In the genomic region with DNA sequence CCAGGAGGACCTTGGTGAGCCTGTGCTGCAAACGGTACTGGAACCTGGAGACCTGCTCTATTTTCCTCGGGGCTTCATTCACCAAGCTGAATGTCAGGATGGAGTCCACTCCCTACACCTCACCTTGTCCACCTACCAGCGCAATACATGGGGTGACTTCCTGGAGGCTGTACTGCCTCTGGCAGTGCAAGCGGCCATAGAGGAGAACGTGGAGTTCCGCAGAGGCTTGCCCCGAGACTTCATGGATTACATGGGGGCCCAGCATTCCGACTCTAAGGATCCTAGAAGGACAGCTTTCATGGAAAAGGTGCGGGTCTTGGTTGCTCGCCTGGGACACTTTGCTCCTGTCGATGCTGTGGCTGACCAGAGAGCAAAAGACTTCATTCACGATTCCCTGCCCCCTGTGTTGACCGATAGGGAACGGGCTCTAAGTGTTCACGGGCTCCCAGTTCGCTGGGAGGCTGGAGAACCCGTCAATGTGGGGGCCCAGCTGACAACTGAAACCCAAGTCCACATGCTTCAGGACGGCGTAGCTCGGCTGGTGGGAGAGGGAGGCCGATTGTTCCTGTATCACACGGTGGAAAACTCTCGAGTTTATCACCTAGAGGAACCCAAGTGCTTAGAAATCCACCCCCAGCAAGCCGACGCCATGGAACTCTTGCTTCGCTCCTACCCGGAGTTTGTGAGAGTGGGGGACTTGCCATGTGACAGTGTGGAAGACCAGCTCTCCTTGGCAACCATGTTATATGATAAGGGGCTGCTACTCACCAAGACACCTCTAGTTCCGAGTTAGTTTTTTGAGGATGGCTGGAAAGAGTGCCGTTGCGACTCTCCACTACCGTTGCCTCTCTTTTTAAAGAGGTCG, we compare ENCODE assay signal across 8 mouse cellular contexts. TPM values are rescaled to one million over a fixed set of nuclear protein-coding genes. Genes with fewer than 3 reads are reported as not detected.
DNase-seq lines count a peak whose midpoint lies in the region; ATAC-seq and TF ChIP-seq lines count a peak whose summit lies in the region.
"Had no signal": no experiment of that assay in that cellular context is flagged by ENCODE, and none has a peak within 500 bp of the region (broad histone marks: within the 10 kb centered on the region; RNA-seq: fewer than 3 reads in every experiment).

No protein-coding gene starts in this region.

- H3K4me1 ChIP-seq in CH12.LX (ENCODE audit: control insufficient read depth in 1 of 2, insufficient read depth in 2 of 2): peaks cover 7 to 37% of the 10 kb centered on the region in 2 experiments
- H3K4me1 ChIP-seq in heart, embryonic 16.5 days (ENCODE audit: control insufficient read depth, insufficient read depth, low read length): peaks cover 27% of the 10 kb centered on the region
- peaks cover 36% of the 10 kb centered on the region for H3K4me1 ChIP-seq in liver, embryonic 16.5 days (ENCODE audit: control insufficient read depth, low read depth, low read length)

- TF ChIP-seq POLR2A in CH12.LX (IDR thresholded peaks at IDR 0.05; ENCODE audit: low read depth, low read length): no peak

- TF ChIP-seq CTCF in C2C12 (IDR thresholded peaks at IDR 0.05; ENCODE audit: control insufficient read depth, insufficient read depth, insufficient read length) (no peak), CH12.LX (conservative IDR thresholded peaks at IDR 0.05 in 1 of 2, IDR thresholded peaks at IDR 0.05 in 1 of 2; ENCODE audit: low read depth in 2 of 2, low read length in 2 of 2) (no peak)

- dilution Hi-C loops in CH12.LX (cut with MboI; ENCODE audit: extremely low pct_ligation_motif_present, extremely low pct_unique_long_range_greater_than_20kb, low sequenced_read_pairs): no loop called here

- H3K9me3 ChIP-seq in CH12.LX (replicated peaks; ENCODE audit: low read length): no peaks in the 10 kb centered on the region
- no peaks in the 10 kb centered on the region for H3K9me3 ChIP-seq in heart, embryonic 16.5 days (replicated peaks; ENCODE audit: control insufficient read depth, low read length)
- H3K9me3 ChIP-seq in liver, embryonic 16.5 days (replicated peaks; ENCODE audit: control insufficient read depth, low read length): no peaks in the 10 kb centered on the region

- DNase-seq in CH12.LX (ENCODE audit: extremely low read depth): no peak
- DNase-seq in cerebellum, adult 11 months: no peak
- no peak for DNase-seq in adrenal gland, adult 8-10 months
- DNase-seq in left cerebral cortex, postnatal 10 days (ENCODE audit: extremely low spot score in 1 of 2, low spot score in 2 of 2): no peak

- H3K79me3 ChIP-seq in C2C12 (ENCODE audit: low read depth): peaks cover 27% of the 10 kb centered on the region

- ATAC-seq in heart, embryonic 16.5 days (replicated peaks; ENCODE audit: extremely low read depth, insufficient read depth, low FRiP score): no peak
- no peak for ATAC-seq in liver, embryonic 16.5 days (ENCODE audit: low read depth)

- TF ChIP-seq EP300 in CH12.LX (IDR thresholded peaks at IDR 0.05; ENCODE audit: low read length): no peak

- no peaks in the 10 kb centered on the region for H3K27me3 ChIP-seq in C2C12 (ENCODE audit: control insufficient read depth, insufficient read depth, insufficient read length)
- H3K27me3 ChIP-seq in CH12.LX (replicated peaks): no peaks in the 10 kb centered on the region
- no peaks in the 10 kb centered on the region for H3K27me3 ChIP-seq in heart, embryonic 16.5 days (ENCODE audit: control insufficient read depth, insufficient read depth, low read length)
- no peaks in the 10 kb centered on the region for H3K27me3 ChIP-seq in liver, embryonic 16.5 days (ENCODE audit: control insufficient read depth, insufficient read depth, low read depth, low read length)

- H3K27ac ChIP-seq in CH12.LX (ENCODE audit: insufficient read depth, low read depth): no peak overlapping the region
- H3K27ac ChIP-seq in heart, embryonic 16.5 days (ENCODE audit: low read length): no peak overlapping the region
- no peak overlapping the region for H3K27ac ChIP-seq in liver, embryonic 16.5 days (ENCODE audit: low read length)

- no peak overlapping the region for H3ac ChIP-seq in C2C12 (ENCODE audit: control insufficient read depth, insufficient read length, low read depth)

- intact Hi-C loops in left cerebral cortex, postnatal 10 days (cut with DNase I): no loop called here

- in situ Hi-C loops in CH12.LX (cut with MboI; ENCODE audit: low pct_ligation_motif_present, low pct_unique_long_range_greater_than_20kb, low sequenced_read_pairs): loop anchor here (25.0 kb wide), 2 partner anchors 110 to 310 kb away; a partner anchor contains a TSS

- H3K79me2 ChIP-seq in C2C12 (ENCODE audit: control insufficient read depth, insufficient read depth): peaks cover 39% of the 10 kb centered on the region
- peaks cover 37% of the 10 kb centered on the region for H3K79me2 ChIP-seq in CH12.LX (replicated peaks; ENCODE audit: control insufficient read depth, extremely low read depth, insufficient read depth, poor library complexity, severe bottlenecking)

- H3K36me3 ChIP-seq in C2C12 (ENCODE audit: control insufficient read depth, insufficient read depth): peaks cover 27% of the 10 kb centered on the region
- H3K36me3 ChIP-seq in CH12.LX (replicated peaks in 1 of 2; ENCODE audit: control insufficient read depth in 1 of 2, insufficient read depth in 1 of 2, low read length in 1 of 2): peaks cover 0 to 36% of the 10 kb centered on the region in 2 experiments
- peaks cover 7% of the 10 kb centered on the region; the same call in 1 of the 2 replicates for H3K36me3 ChIP-seq in heart, embryonic 16.5 days (ENCODE audit: control insufficient read depth, insufficient read depth)
- no peaks in the 10 kb centered on the region; the same call in 1 of the 2 replicates for H3K36me3 ChIP-seq in liver, embryonic 16.5 days (ENCODE audit: control insufficient read depth, insufficient read depth)

- peak overlapping the region; percentile 79 for H3K4me2 ChIP-seq in CH12.LX (ENCODE audit: insufficient read depth, low read depth, poor library complexity, severe bottlenecking)
- H3K4me2 ChIP-seq in heart, embryonic 16.5 days (ENCODE audit: low read depth, low read length): peak overlapping the region; percentile 99
- H3K4me2 ChIP-seq in liver, embryonic 16.5 days (ENCODE audit: low read depth, low read length): peak overlapping the region; percentile 97

- peak overlapping the region; percentile 80; the same call in 1 of the 2 replicates for H3K9ac ChIP-seq in CH12.LX (ENCODE audit: insufficient read depth, low read depth)
- H3K9ac ChIP-seq in heart, embryonic 16.5 days (ENCODE audit: low read length): peak overlapping the region; percentile 91
- peak overlapping the region; percentile 77 for H3K9ac ChIP-seq in liver, embryonic 16.5 days (ENCODE audit: low read depth, low read length)

- TF ChIP-seq RAD21 in CH12.LX (IDR thresholded peaks at IDR 0.05; ENCODE audit: low read depth, low read length): no peak

- H3K4me3 ChIP-seq in C2C12 (ENCODE audit: insufficient read depth, poor library complexity, severe bottlenecking) (peak overlapping the region; percentile 71), CH12.LX (replicated peaks in 1 of 3; ENCODE audit: low read depth in 2 of 3, low read length in 2 of 3, poor library complexity in 1 of 3) (peak overlapping the region; percentile 72 to 90 (median 82))
- H3K4me3 ChIP-seq in heart, embryonic 16.5 days (ENCODE audit: low read length): peak overlapping the region; percentile 93
- H3K4me3 ChIP-seq in liver, embryonic 16.5 days (ENCODE audit: low read depth, low read length): peak overlapping the region; percentile 79

- 42% methylated on average over 32 of the region's 32 CpGs for WGBS in heart, embryonic 16.5 days
- 41% methylated on average over 32 of the region's 32 CpGs for WGBS in liver, embryonic 16.5 days (ENCODE audit: insufficient replicate concordance)

RNA-seq across cellular contexts. Expression of a gene that starts 1.5 kb away (rescaled TPM):
- polyA plus RNA-seq in C2C12 (2012; fragmentation: generic; extraction: Trizol) (18.7 TPM), CH12.LX (2012; ENCODE audit: insufficient read length, low read depth) (33.5 and 34.3 TPM in 2 replicates)
- total RNA-seq in CH12.LX (2012; rRNA removed) (31.9 and 41.5 TPM in 2 replicates), CH12.LX (2014; rRNA removed) (27.4 and 29.5 TPM in 2 replicates)
- polyA plus RNA-seq in heart, embryonic 16.5 days (2015; fragmentation: Nextera tagmentation; extraction: Ambion mirVana): 7.9 TPM in 2 replicates
- polyA plus RNA-seq in liver, embryonic 16.5 days (2015; fragmentation: Nextera tagmentation; extraction: Ambion mirVana): 4.4 and 4.6 TPM in 2 replicates
- total RNA-seq in adrenal gland, adult 8-10 months (2022): 10 to 100 TPM in 3 of 4 experiments, 1 to 10 TPM in 1; 9.3 to 16.9 (median 15.6) TPM
- total RNA-seq in left cerebral cortex, postnatal 10 days (2021): 10 to 100 TPM; 16.6 to 17.1 TPM

RNA-seq across cellular contexts. Expression of a gene that starts 30.2 kb away (rescaled TPM):
- polyA plus RNA-seq in C2C12 (2012; fragmentation: generic; extraction: Trizol): 11.2 TPM
- total RNA-seq in CH12.LX (2012; rRNA removed): 5.7 and 6.2 TPM in 2 replicates
- total RNA-seq in CH12.LX (2014; rRNA removed): 5.0 and 5.3 TPM in 2 replicates
- polyA plus RNA-seq in CH12.LX (2012; ENCODE audit: insufficient read length, low read depth): 5.7 and 6.9 TPM in 2 replicates
- 30.4 and 30.6 TPM in 2 replicates for polyA plus RNA-seq in heart, embryonic 16.5 days (2015; fragmentation: Nextera tagmentation; extraction: Ambion mirVana)
- polyA plus RNA-seq in liver, embryonic 16.5 days (2015; fragmentation: Nextera tagmentation; extraction: Ambion mirVana): 16.8 and 17.4 TPM in 2 replicates
- total RNA-seq in adrenal gland, adult 8-10 months (2022): 10 to 100 TPM; 42.0 to 62.1 (median 55.7) TPM
- total RNA-seq in left cerebral cortex, postnatal 10 days (2021): 10 to 100 TPM; 30.6 to 32.3 TPM

RNA-seq across cellular contexts. Expression of a gene that starts 32.7 kb away (rescaled TPM):
- polyA plus RNA-seq in C2C12 (2012; fragmentation: generic; extraction: Trizol) (not detected), CH12.LX (2012; ENCODE audit: insufficient read length, low read depth) (0.08 TPM in 1 of 2 replicates, not detected in the other)
- total RNA-seq in CH12.LX (2012; rRNA removed) (not detected in 2 replicates), CH12.LX (2014; rRNA removed) (not detected in 2 replicates)
- polyA plus RNA-seq in heart, embryonic 16.5 days (2015; fragmentation: Nextera tagmentation; extraction: Ambion mirVana): not detected in 2 replicates
- not detected in 2 replicates for polyA plus RNA-seq in liver, embryonic 16.5 days (2015; fragmentation: Nextera tagmentation; extraction: Ambion mirVana)
- not detected for total RNA-seq in adrenal gland, adult 8-10 months (2022)
- total RNA-seq in left cerebral cortex, postnatal 10 days (2021): not detected
- total RNA-seq: left cerebral cortex, postnatal 36 days had no signal

RNA-seq across cellular contexts. Expression of a gene that starts 35.7 kb away (rescaled TPM):
- polyA plus RNA-seq in C2C12 (2012; fragmentation: generic; extraction: Trizol) (2.6 TPM), CH12.LX (2012; ENCODE audit: insufficient read length, low read depth) (6.6 and 7.2 TPM in 2 replicates)
- total RNA-seq in CH12.LX (2012; rRNA removed) (10.2 and 13.2 TPM in 2 replicates), CH12.LX (2014; rRNA removed) (9.7 and 9.8 TPM in 2 replicates)
- 75.6 and 85.0 TPM in 2 replicates for polyA plus RNA-seq in heart, embryonic 16.5 days (2015; fragmentation: Nextera tagmentation; extraction: Ambion mirVana)
- 11.2 and 12.3 TPM in 2 replicates for polyA plus RNA-seq in liver, embryonic 16.5 days (2015; fragmentation: Nextera tagmentation; extraction: Ambion mirVana)
- 10 to 100 TPM; 16.1 to 33.1 (median 23.3) TPM for total RNA-seq in adrenal gland, adult 8-10 months (2022)
- 1 to 10 TPM; 7.6 to 7.7 TPM for total RNA-seq in left cerebral cortex, postnatal 10 days (2021)

RNA-seq across cellular contexts. Expression of a gene that starts 57.3 kb away (rescaled TPM):
- polyA plus RNA-seq in C2C12 (2012; fragmentation: generic; extraction: Trizol) (0.41 TPM), CH12.LX (2012; ENCODE audit: insufficient read length, low read depth) (not detected in 2 replicates)
- total RNA-seq in CH12.LX (2012; rRNA removed) (0.42 TPM in 1 of 2 replicates, not detected in the other), CH12.LX (2014; rRNA removed) (not detected in 2 replicates)
- polyA plus RNA-seq in heart, embryonic 16.5 days (2015; fragmentation: Nextera tagmentation; extraction: Ambion mirVana): 31.0 and 34.0 TPM in 2 replicates
- polyA plus RNA-seq in liver, embryonic 16.5 days (2015; fragmentation: Nextera tagmentation; extraction: Ambion mirVana): 30.2 and 36.4 TPM in 2 replicates
- total RNA-seq in adrenal gland, adult 8-10 months (2022): 10 to 100 TPM in 3 of 4 experiments, 1 to 10 TPM in 1; 4.8 to 15.3 (median 12.3) TPM
- 10 to 100 TPM; 18.6 to 20.2 TPM for total RNA-seq in left cerebral cortex, postnatal 10 days (2021)
